Mouse (Mus musculus) right cerebral cortex, postnatal 25 days (tissue): ENCODE results near the gene Gbe1.

Experiments
- DNase-seq: peaks from one replicate; pipeline ENCODE4 v3.0.0; 2022

Gene Gbe1

GRCm38 (mm10) chr16:70602326-70602725, 288.6 kb downstream of the Gbe1 start:
- DNase-seq: peak; percentile 24

- DNase-seq: no peak
These were observed 294.6 kb downstream of the Gbe1 start for GRCm38 (mm10) chr16:70608358-70608757.

GRCm38 (mm10) chr16:70617691-70618090, 303.9 kb downstream of the Gbe1 start:
- DNase-seq: no peak

DNA sequence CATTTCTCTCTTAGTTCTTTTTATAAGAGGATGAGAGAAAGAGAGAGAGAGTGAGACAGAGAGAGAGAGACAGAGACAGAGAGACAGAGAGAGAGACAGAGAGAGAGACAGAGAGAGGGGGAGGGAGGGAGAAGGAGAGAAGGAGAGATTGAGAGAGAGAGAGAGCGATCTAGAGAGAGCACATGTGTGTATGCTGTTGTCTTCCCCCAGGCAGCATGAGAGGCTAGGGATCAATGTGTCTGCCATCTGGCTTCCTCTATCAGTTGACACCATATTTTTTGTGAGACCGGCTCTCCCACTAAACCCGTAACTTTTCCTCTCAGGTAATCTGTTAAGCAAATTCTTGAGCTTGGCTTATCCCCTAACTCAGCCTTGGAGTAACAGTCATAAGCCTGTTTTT, 304.4 kb downstream of the Gbe1 start:
- DNase-seq: no peak
